Mouse (Mus musculus) liver, postnatal 0 days (tissue): ENCODE measurements around the gene Fam83c. TPM values are rescaled to one million over a fixed set of nuclear protein-coding genes. Genes with fewer than 3 reads are reported as not detected.

ENCODE experiments used
- ATAC-seq: fragments of 200-750 bp; cut with Nextera tagmentation; 2 replicates; pipeline ENCODE4 v1.8.0; 2017; ENCODE audit warnings: mild to moderate bottlenecking, moderate library complexity
- DNase-seq: peaks from one replicate; pipeline ENCODE4 v3.0.0-alpha.2; 2016
- H3K27ac ChIP-seq: fragments of 300-500 bp; sonication (generic); 2 replicates; pipeline ENCODE4 v1.5.1; 2014; ENCODE audit warnings: antibody characterized with exemption, moderate library complexity, mild to moderate bottlenecking, low read depth
- H3K27me3 ChIP-seq: fragments of 300-500 bp; sonication (generic); 2 replicates; pipeline ENCODE4 v1.6.1; 2014; ENCODE audit warnings: low read length, control low read depth, mixed read lengths; ENCODE audit not compliant: insufficient read depth
- H3K36me3 ChIP-seq: fragments of 300-500 bp; sonication (generic); replicated peaks from 2 replicates; pipeline ENCODE4 v1.6.1; 2014; ENCODE audit warnings: mild to moderate bottlenecking, control low read depth, low read length, moderate library complexity, mixed read lengths; ENCODE audit not compliant: insufficient read depth
- H3K4me1 ChIP-seq: fragments of 300-500 bp; sonication (generic); 2 replicates; pipeline ENCODE4 v1.6.1; 2014; ENCODE audit warnings: antibody characterized with exemption, mild to moderate bottlenecking, control low read depth; ENCODE audit not compliant: insufficient read depth
- H3K4me2 ChIP-seq: fragments of 300-500 bp; sonication (generic); 2 replicates; pipeline ENCODE4 v1.6.1; 2014; ENCODE audit warnings: low read depth, mild to moderate bottlenecking, low read length, moderate library complexity, mixed read lengths
- H3K4me3 ChIP-seq: fragments of 300-500 bp; sonication (generic); 2 replicates; pipeline ENCODE4 v1.5.1; 2014; ENCODE audit warnings: low read depth, low read length
- H3K9ac ChIP-seq: fragments of 300-500 bp; sonication (generic); replicated peaks from 2 replicates; pipeline ENCODE4 v1.6.1; 2014; ENCODE audit warnings: mild to moderate bottlenecking, moderate library complexity
- H3K9me3 ChIP-seq: fragments of 300-500 bp; sonication (generic); 2 replicates; pipeline ENCODE4 v1.6.1; 2016; ENCODE audit warnings: mild to moderate bottlenecking, control low read depth, low read length, mixed read lengths
- CTCF ChIP-seq: sonication (generic); IDR thresholded peaks from 2 replicates; pipeline ENCODE4 v1.5.1; 2016; ENCODE audit warnings: antibody characterized with exemption, low read depth
- EP300 ChIP-seq: IDR thresholded peaks from 2 replicates; pipeline ENCODE4 v1.6.1; 2016; ENCODE audit warnings: antibody characterized with exemption, low read depth, mild to moderate bottlenecking
- WGBS: fragments of 180-500 bp; shearing (Covaris S2); extraction: QIAGEN DNeasy Blood & Tissue Kit; methylation state at CpG from one replicate; pipeline ENCODE4 v1.1.7; 2014; ENCODE audit not compliant: insufficient replicate concordance; 5-methylcytosine and 5-hydroxymethylcytosine counted together
- polyA plus RNA-seq: library from polyadenylated mRNA; unstranded; fragments of >200 nt; fragmentation: Nextera tagmentation; extraction: Ambion mirVana; gene quantifications from 2 replicates; pipeline ENCODE4 v1.2.1, GENCODE M21; 2015

The Fam83c gene
- polyA plus RNA-seq, 1 experiment from 2014 or later: 0.19 TPM

DNA sequence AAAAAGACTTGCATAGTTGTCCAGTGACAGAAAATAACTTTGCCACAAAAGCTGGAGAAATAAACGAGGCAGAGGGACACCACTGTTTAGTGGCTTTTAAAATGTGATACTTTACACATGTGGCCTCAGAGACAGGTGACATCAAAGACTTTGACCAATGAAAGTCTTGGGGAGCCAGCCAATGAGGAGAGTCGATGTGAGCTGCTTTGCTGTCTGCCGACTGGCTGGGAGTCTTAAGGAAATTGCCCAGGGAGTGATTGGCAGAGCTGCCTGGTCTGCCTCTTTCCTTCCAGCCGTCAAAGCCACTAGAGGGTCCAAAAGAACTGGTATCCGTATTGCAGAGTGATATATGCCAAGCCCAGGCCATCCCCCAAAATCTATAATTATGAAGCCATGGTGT lies 19.8 kb downstream of the Fam83c start:
- Histone ChIP-seq H3K36me3 (no peaks in the 10 kb centered on the region; the same call in 1 of the 2 replicates), H3K27ac (no peak overlapping the region), H3K9me3 (no peaks in the 10 kb centered on the region), H3K9ac (no peak overlapping the region), H3K27me3 (no peaks in the 10 kb centered on the region), H3K4me1 (peaks cover 11% of the 10 kb centered on the region), H3K4me3 (no peak overlapping the region), H3K4me2 (no peak overlapping the region)
- TF ChIP-seq CTCF (no peak), EP300 (no peak)
- no peak for DNase-seq
- WGBS: 29% methylated on average over 5 of the region's 5 CpGs
- ATAC-seq: no peak

GRCm38 (mm10) chr2:155812637-155813036 lies 22.0 kb downstream of the Fam83c start:
- no peak for TF ChIP-seq CTCF
- no peak for TF ChIP-seq EP300
- Histone ChIP-seq H3K4me3 (no peak overlapping the region), H3K4me1 (no peaks in the 10 kb centered on the region), H3K27ac (no peak overlapping the region), H3K36me3 (no peaks in the 10 kb centered on the region), H3K4me2 (no peak overlapping the region), H3K9ac (no peak overlapping the region), H3K9me3 (no peaks in the 10 kb centered on the region), H3K27me3 (no peaks in the 10 kb centered on the region)
- no peak for DNase-seq
- ATAC-seq: no peak
- 71% methylated on average over 4 of the region's 4 CpGs for WGBS

DNA sequence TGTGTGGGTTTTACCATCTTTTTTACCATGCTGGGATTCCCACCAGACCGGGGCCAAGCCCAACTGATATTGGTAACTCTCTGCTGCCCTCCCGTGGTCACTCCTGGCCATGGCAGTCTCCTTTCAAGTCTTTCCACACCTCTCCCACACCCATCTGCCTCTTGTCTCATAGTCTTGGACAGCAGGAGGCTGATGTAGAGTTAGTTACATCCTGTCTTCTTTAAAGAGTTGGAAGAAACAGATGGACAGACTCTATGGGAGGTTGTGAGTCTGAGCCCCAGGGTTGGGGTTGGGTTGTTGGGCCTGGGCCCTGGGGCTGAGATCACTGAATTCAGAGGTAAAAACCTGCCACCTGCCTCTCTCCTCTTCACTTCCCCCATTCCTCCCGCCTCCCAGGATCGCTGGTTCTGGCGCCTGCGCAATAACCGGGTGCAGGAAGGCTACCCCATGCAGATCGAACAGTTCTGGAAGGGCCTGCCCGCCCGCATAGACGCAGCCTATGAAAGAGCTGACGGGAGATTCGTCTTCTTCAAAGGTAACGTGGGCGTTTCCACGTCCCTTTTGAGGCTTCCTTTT lies 22.7 kb downstream of the Fam83c start:
- Histone ChIP-seq H3K4me2 (no peak overlapping the region), H3K27ac (no peak overlapping the region), H3K9ac (no peak overlapping the region), H3K4me3 (no peak overlapping the region), H3K27me3 (no peaks in the 10 kb centered on the region), H3K36me3 (no peaks in the 10 kb centered on the region), H3K9me3 (no peaks in the 10 kb centered on the region), H3K4me1 (no peaks in the 10 kb centered on the region)
- TF ChIP-seq EP300 (no peak), CTCF (peak; percentile 94)
- peak; percentile 60 for ATAC-seq
- 36% methylated on average over 16 of the region's 16 CpGs for WGBS
- DNase-seq: peak; percentile 87

DNA sequence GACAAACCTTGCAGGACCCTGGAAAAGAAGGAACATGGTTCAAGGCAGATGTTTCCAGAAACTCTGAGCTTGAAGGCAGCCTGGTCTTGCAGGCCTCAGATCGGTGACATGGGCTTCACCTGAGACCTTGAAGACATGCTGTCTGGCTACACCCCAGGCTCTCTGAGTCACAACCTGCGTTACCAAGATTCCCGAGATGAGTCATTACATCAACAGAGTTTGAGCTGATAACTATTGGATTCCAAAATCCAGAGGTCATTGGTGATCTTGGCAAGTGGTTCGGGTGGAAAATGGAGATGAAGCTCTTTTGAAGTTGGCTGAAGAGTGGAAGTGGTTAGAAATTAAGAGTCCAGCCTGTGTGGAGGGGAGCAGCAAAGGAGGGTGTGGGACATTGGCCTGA lies 25.0 kb downstream of the Fam83c start:
- DNase-seq (no peak), ATAC-seq (no peak)
- no peak for TF ChIP-seq EP300
- no peak for TF ChIP-seq CTCF
- no peaks in the 10 kb centered on the region for H3K36me3 ChIP-seq
- no peak overlapping the region for H3K4me2 ChIP-seq
- H3K27me3 ChIP-seq: no peaks in the 10 kb centered on the region
- no peak overlapping the region for H3K4me3 ChIP-seq
- H3K27ac ChIP-seq: no peak overlapping the region
- no peaks in the 10 kb centered on the region for H3K9me3 ChIP-seq
- H3K9ac ChIP-seq: no peak overlapping the region
- H3K4me1 ChIP-seq: no peaks in the 10 kb centered on the region
- WGBS: 64% methylated on average over 4 of the region's 4 CpGs

- Histone ChIP-seq H3K36me3 (no peaks in the 10 kb centered on the region), H3K4me3 (no peak overlapping the region), H3K4me1 (no peaks in the 10 kb centered on the region), H3K4me2 (no peak overlapping the region), H3K27me3 (no peaks in the 10 kb centered on the region), H3K9ac (no peak overlapping the region), H3K9me3 (no peaks in the 10 kb centered on the region), H3K27ac (no peak overlapping the region)
- no peak for DNase-seq
- WGBS: 64% methylated on average over 4 of the region's 4 CpGs
- no peak for ATAC-seq
- no peak for TF ChIP-seq EP300
- TF ChIP-seq CTCF: no peak
Measured at GRCm38 (mm10) chr2:155807408-155807807, 27.2 kb downstream of the Fam83c start.

DNA sequence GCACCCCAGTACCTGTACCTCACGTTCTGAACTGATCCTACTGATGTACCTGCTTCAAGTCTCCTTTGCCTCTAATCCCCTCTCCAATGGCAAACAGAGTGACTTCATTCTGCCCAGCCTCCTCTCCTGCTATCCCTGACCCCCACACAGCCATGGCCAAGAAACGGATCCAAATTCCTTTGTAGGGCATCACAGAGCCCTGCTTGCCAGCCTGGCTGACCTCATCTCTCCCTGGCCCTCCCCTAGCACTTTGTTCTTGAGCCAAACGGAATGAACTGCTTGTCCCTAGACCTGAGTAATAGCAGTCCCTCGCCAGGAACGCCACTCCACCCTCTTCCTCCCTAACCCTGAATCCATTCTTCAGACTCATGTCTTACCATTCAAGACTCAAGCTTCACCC lies 28.1 kb downstream of the Fam83c start:
- Histone ChIP-seq H3K9me3 (no peaks in the 10 kb centered on the region), H3K4me2 (no peak overlapping the region), H3K9ac (no peak overlapping the region), H3K36me3 (no peaks in the 10 kb centered on the region), H3K27me3 (no peaks in the 10 kb centered on the region), H3K4me3 (no peak overlapping the region), H3K4me1 (no peaks in the 10 kb centered on the region), H3K27ac (no peak overlapping the region)
- 66% methylated on average over 5 of the region's 5 CpGs for WGBS
- DNase-seq: no peak
- TF ChIP-seq CTCF (no peak), EP300 (no peak)
- no peak for ATAC-seq

- WGBS: 72% methylated on average over 6 of the region's 6 CpGs
- H3K9me3 ChIP-seq: no peaks in the 10 kb centered on the region
- H3K27ac ChIP-seq: no peak overlapping the region
- H3K4me2 ChIP-seq: no peak overlapping the region
- ATAC-seq (no peak), DNase-seq (no peak)
- no peaks in the 10 kb centered on the region for H3K36me3 ChIP-seq
- H3K4me1 ChIP-seq: no peaks in the 10 kb centered on the region
- TF ChIP-seq EP300 (no peak), CTCF (no peak)
- H3K27me3 ChIP-seq: 0 out of 2 replicates have a peak, but pooled peaks cover 3% of the 10 kb centered on the region
- no peak overlapping the region for H3K4me3 ChIP-seq
- no peak overlapping the region for H3K9ac ChIP-seq
Measured at GRCm38 (mm10) chr2:155805925-155806255, 28.8 kb downstream of the Fam83c start.
